Mouse (Mus musculus) neutrophil, adult 59 days (primary cell): ENCODE results near the gene Asf1b. TPM values are rescaled to one million over a fixed set of nuclear protein-coding genes. Genes with fewer than 3 reads are reported as not detected.

Experiments used
- total RNA-seq, 2 experiments: library from RNA; stranded (reverse); gene quantifications; 1 replicate in 1 of 2; 2 replicates in 1 of 2; pipeline ENCODE4 v1.2.4; 2023

Asf1b gene
- 10 to 100 TPM; 47.9 to 50.2 TPM for total RNA-seq

DNA sequence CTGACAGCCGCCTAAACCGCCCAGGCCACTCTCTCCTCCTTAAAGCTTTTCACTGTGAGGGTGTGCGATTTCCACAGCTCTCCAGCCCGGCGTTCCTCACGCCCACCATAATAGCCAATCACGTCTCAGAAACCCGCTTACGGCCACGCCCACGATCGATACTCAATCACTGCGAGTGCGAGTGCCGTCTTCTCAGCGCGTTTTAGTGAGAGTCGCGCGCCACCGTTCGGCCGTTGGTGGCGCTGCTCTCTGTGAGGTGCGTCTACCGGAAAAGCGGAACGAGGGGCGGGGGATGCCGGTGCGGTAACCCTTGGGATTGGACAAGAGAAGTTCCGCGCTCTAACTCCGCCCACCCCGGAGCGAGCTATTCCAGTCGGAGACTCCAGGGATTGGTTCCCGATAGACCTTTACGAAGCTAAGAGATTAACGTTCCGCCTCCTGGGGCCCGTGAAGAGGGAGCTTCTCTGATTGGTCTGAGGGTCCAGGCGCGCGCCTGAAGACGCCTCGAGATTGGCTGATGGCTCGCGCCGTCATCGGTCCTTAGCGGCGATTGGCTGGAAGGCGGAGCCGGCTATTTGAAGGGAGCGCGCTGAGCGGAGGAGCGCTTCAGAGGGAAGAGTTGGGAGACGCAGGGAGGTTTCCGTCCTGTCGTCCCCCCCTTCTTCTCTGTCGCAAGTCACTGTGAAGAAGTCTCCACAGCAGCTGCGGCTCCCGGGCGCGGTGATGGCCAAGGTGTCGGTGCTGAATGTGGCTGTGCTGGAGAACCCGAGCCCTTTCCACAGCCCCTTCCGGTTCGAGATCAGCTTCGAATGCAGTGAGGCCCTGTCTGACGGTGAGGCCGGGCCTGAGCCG is at the start of gene Asf1b, which contains the start of gene Gm10644:
TSS of gene Asf1b (plus strand) at position 402 of the 852 bp plus-strand sequence.
TSS of gene Gm10644 (minus strand) at position 100 of the 852 bp plus-strand sequence.

DNA sequence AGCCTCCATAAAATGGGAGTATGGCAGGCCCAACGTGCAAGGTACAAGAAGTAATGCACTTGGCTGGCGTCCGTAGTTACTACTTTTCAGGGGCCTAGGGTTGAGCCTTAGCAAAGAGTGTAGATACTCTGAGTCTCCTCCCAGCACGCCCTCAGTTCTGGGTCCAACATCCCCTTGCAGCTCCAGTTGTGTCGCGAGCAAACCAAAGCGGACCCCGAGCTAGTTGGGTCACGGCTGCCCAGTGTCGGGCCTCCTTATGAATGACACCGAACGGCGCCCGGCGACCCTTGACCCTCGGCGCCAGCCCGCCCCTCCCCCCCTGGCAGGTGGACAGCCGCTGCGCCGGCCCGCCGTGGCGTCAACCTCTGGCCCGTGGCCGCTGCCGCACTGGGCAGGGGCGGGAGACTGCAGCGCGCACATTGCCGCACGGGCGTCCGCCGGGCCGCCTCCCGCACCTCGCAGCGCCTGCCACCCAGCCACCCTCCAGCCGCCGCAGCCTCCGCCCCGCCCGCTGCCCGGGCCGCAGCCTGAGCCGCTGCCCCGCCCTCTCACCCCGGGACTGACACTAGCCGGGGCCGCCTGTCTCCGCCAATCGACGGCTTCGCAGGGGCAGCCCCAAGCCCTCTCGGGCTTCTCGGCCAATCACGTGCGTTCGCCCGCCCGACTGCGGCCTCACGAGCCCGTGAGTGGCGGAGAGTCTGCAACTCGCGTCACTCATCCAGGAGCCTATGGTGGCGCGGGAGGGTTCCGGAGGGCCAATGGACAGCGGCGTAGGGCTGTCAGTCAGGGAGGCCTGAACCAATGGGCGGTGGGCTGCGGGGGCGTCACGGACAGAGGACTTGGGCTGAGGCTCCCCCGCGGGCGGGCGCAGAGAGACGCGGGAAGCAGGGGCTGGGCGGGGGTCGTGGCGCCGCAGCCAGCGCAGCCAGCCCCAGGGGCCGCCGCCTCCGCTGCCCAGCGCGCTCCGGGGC is 17.1 kb downstream of the Asf1b start, which contains the start of gene Prkaca:
TSS of gene Prkaca (plus strand) at position 844 of the 971 bp plus-strand sequence.

GRCm38 (mm10) chr8:83997511-83998141 is 42.3 kb downstream of the Asf1b start, which contains the start of gene Samd1:
TSS of gene Samd1 (plus strand) at chr8:83997672.

GRCm38 (mm10) chr8:84001281-84002000 is 46.1 kb downstream of the Asf1b start, which contains the start of gene 1700067K01Rik:
TSS of gene 1700067K01Rik (plus strand) at chr8:84001502.

GRCm38 (mm10) chr8:84011705-84012498 is 56.6 kb downstream of the Asf1b start, which contains the start of gene 2210011C24Rik:
TSS of gene 2210011C24Rik (minus strand) at chr8:84012171.

Other genes with a start within 250 kb of the Asf1b start
- gene Ddx39, start 240.3 kb upstream of the Asf1b start, total RNA-seq: 10 to 100 TPM; 47.6 to 48.4 TPM
- gene Adgre5, start 214.2 kb upstream of the Asf1b start, total RNA-seq: 100 to 1,000 TPM; 678 to 747 TPM
- gene Adgrl1, start 55.4 kb upstream of the Asf1b start, total RNA-seq: 1 to 10 TPM; 1.4 to 2.7 TPM
- under 1 TPM in 1 of 2 experiments, not detected in 1; 0.26 TPM for gene Gm10644, start 302 bp upstream of the Asf1b start, total RNA-seq
- gene Prkaca, start 17.5 kb downstream of the Asf1b start, total RNA-seq: 10 to 100 TPM; 33.3 to 34.6 TPM
- 10 to 100 TPM; 35.0 to 52.0 TPM for gene Samd1, start 42.2 kb downstream of the Asf1b start, total RNA-seq
- gene 1700067K01Rik, start 46.0 kb downstream of the Asf1b start, total RNA-seq: not detected
- not detected for gene 2210011C24Rik, start 56.7 kb downstream of the Asf1b start, total RNA-seq
- not detected for gene Palm3, start 66.0 kb downstream of the Asf1b start, total RNA-seq
- gene Il27ra, start 87.1 kb downstream of the Asf1b start, total RNA-seq: 1 to 10 TPM in 1 of 2 experiments, under 1 TPM in 1; 0.89 to 2.0 TPM
- not detected for gene Rln3, start 89.5 kb downstream of the Asf1b start, total RNA-seq
- 1 to 10 TPM; 1.5 to 1.9 TPM for gene Gm10643, start 109.6 kb downstream of the Asf1b start, total RNA-seq
- 10 to 100 TPM; 35.4 to 36.8 TPM for gene Rfx1, start 111.3 kb downstream of the Asf1b start, total RNA-seq
- 10 to 100 TPM; 23.7 to 28.3 TPM for gene Dcaf15, start 149.3 kb downstream of the Asf1b start, total RNA-seq
- gene Podnl1, start 170.5 kb downstream of the Asf1b start, total RNA-seq: under 1 TPM in 1 of 2 experiments, not detected in 1; 0.31 TPM
- gene Cc2d1a, start 192.4 kb downstream of the Asf1b start, total RNA-seq: 10 to 100 TPM; 15.7 to 19.0 TPM
- gene 4930432K21Rik, start 192.5 kb downstream of the Asf1b start, total RNA-seq: under 1 TPM; 0.16 to 0.35 TPM
- not detected for gene Nanos3, start 229.7 kb downstream of the Asf1b start, total RNA-seq